Mouse (Mus musculus): ENCODE measurements at regions not wholly inside any gene's neighbourhood (a gene's known extent, or its start where the extent isn't known, plus 50 kb on each side); places are given as distances from the start of the nearest gene placed in this dataset.

DNA sequence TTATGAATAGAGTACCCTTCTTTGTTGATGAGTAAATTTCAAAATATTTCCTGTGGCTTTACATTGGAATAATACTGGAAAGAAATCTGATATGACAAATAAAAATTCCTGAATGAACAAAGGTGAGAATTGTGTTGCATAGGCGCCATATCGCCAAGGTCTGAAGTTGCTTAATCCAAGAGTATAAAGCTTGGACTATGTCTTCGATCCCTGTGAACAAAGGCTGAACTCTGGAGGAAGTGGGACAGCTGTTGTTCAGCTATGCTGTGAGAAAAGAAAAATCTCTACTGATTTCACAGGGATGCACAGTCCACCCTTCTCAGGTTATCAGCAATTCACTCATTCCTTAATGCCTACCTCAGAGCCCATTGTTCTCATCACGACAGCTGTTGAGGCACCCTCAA, 319.3 kb upstream of the Gm9747 start:
- no peak for DNase-seq (ENCODE audit: low spot score in 2 of 2)

DNA sequence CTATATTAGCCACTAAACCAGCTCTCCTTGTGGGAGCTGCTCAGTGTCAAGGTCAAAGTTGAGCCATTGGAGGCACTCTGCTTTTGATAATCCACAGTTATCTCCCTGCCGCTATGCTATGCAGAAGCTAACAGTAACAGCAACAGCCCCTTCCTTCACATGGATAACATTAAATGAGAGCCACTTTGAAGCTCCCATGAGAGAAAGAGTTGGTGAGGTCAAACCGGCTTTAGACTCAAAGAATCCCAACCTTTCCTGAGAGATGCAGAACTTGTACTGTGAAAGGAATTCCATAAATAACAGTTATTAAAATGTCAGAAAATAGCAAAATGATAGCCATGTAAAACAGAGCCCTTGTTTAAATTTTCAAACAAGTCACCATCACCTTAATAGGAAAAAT, 316.1 kb upstream of the Gm9747 start:
- no peak for DNase-seq (ENCODE audit: low spot score in 2 of 2)

DNA sequence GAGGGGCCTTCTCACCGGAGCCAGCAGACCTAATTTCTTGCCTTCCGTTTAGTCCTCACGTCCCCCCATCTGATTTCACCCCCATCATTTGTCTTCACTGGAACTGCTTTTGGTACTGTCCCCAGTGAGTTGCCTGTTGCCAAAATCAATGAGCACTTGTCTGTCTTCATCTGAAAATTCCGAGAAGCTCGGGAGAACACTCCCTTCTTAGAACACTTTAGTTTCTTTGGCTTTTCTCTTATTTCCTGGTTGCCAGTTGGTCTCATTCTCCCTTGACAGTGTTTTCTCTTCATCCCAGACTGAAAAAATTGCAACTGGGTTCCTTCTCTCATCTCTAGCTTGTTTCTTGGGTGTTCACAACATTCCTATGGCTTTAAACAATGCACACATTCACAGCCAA, 305.2 kb upstream of the Gm9747 start:
- DNase-seq (ENCODE audit: low spot score in 2 of 2) = no peak

DNA sequence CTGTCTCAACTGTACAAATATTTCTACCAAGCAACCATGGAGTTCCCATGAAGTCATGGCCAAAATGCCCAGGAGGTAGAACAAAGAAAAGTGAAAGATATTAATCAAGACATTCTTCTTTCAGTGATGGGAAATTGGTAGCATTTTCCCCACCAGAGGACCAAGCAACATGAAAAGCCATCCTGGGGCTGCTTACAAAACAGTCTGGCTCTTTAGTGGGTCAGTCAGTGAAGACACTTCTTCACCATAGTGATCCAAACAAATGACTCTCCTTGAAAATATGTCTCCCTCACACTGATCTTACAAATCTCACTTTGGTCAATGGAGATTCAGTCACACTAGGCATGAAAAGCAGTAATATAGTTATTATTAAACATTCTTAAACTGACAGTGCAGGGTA, 299.8 kb upstream of the Gm9747 start:
- DNase-seq (ENCODE audit: low spot score in 2 of 2) = no peak

DNA sequence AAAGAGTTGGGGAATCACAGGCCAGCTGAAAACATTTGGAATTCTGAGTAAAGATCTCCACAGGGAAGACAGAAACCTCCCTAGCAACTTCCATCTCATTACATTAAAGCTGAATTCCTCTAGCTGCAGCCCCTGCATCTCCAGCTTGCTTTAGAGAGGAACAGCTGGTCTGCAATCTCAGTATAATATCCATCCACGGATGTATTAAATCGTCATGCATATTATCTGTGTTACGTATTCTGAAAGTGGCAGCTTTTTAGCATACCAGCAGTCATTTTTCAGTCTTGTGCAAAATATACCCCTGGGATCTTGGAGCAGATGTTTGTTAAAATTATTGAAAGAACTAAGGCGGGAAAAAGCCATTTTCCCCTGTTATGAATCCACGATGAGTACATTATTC, 287.7 kb upstream of the Gm9747 start:
- DNase-seq (ENCODE audit: low spot score in 2 of 2) = no peak

DNA sequence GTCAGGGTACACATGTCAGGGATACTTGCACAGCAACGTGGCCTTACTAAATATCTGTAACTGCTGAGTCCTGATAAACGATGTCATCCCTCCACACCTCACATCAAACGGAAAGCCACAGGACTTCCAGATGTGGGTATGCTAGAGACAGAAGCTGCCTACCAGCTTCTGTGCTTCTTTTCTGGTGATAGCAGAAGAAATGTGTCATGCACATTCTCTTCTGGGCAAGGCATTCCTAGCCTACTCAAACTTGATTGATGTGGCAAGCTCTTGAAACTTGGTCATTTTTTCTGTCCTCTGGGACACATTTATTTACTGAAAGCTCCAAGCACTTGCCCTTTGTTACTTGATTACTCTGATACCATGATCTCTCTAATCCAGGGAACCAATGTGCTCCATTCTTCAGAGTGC, 282.8 kb upstream of the Gm9747 start:
- no peak for DNase-seq (ENCODE audit: low spot score in 2 of 2)

DNA sequence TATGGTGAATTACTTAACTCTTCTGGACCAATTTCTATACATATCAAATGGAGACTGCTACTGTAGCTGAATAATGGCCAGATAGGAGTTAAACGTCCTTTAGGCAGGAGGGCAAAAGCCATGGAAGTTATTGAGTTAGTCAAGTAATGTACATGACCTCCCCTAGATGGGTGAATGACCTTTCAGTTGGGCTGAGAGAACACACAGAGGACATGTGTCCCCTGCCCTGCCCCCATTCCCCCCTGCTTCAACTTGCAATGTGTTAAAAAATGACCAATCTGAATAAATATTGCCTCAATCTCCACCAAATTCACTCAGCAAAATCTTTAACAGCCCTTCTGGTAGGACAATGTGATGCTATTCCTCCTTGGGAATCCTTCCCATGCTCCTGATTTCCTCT, 282.1 kb upstream of the Gm9747 start:
- DNase-seq (ENCODE audit: low spot score in 2 of 2) = no peak

DNA sequence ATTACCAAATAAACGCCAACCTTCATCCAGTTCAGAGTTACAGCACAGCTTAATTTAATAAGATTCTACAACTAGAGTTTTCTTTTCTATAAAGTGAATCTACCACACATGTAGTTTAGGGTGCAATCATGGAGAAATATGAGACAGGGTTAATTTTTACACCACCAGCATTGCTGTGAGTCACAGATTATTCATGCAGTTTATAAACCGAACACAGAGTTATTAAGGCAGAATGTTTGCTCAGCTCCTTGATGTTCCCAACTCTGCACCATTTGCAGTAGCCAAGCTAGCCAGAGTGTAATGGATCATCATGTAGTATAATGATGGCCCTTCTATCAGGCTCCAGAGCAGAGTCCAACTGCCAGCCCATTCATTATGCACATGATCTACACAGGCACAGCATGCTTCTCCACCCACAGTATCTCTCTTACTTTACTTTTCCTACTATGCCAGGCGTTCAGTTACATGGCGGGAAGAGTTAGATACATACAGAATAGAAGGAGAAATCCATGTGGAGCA, 281.4 kb upstream of the Gm9747 start:
- no peak for DNase-seq (ENCODE audit: low spot score in 2 of 2)

DNA sequence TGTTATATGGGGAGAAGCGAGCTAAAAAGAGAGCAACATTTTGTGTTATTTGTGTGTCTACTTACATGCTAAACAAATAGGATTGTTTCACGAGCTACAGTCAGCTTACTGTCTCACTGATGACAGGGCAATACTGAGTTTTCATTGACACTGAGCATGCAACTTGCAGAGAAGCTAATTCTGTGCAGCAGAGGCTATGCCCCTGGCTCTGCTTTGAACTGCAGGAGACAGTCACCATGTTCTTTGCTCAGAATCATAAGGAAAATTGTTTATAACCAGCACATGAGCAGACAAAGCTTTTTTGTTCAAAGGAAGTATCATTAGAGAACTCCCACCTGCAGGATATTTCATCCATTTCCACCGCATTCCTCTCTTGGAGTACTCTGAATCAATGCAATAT, 280.8 kb upstream of the Gm9747 start:
- no peak for DNase-seq (ENCODE audit: low spot score in 2 of 2)

DNA sequence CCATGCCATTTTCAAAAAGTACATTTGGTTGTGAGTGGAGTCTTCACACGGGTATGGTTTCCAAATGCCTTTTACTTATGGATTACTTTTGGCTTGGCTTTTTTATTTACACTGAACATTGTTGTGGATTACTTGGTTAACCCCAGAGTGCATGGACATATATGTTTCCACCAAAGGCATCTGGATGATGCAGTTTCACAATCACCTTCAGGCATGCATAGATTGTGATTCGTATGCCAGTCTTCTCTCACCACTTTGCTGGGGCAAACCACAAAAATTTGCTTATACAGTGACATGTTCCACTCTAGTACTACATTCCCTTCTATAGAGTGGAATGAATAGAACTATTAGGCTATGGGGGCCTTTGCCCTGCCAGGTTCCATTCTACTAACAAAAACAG, 278.4 kb upstream of the Gm9747 start:
- DNase-seq (ENCODE audit: low spot score in 2 of 2) = no peak

DNA sequence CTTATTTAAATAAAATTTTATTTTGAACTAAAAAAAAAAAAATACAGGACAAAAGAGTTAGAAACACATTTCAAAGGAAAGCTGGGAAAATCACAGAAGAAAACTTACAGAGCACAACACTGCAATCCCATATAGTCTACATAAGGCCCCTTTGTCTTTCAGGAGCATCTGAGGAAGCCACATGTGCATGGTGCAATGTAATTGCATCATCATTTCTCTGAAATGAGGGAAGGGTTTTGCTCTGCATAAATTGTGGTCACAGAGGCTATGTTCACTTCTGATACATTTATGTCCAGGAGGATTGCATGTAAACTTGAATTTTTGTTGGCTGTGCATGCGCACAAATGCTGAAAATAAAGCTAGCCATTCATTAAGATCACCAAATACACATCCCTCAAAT, 265.9 kb upstream of the Gm9747 start:
- no peak for DNase-seq (ENCODE audit: low spot score in 2 of 2)

DNA sequence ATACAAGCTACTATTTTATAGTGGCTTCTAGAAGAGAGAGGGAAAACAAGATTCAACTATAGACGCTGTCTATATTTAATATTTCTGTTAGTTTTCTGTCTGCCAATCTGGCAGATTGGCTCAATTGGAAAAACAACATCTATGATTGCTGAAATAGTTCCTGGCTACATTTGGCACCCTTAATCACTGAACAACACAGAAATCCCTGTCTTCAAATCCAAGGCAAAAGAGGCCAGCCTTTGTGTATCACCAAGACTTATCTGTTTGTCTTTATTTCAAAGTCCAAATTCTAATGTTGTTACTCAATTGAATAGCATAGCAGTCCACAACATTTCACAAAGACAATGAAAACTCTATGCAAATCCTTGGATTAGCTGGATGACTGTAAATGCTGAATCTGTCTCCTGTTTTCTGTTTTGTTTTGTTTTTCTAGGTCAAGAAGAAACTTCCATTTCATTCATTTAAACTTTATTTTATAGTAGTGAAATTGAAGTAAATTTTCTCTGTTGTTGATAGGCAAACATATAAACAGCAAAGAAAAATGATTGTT, 265.1 kb upstream of the Gm9747 start:
- DNase-seq (ENCODE audit: low spot score in 2 of 2) = no peak

DNA sequence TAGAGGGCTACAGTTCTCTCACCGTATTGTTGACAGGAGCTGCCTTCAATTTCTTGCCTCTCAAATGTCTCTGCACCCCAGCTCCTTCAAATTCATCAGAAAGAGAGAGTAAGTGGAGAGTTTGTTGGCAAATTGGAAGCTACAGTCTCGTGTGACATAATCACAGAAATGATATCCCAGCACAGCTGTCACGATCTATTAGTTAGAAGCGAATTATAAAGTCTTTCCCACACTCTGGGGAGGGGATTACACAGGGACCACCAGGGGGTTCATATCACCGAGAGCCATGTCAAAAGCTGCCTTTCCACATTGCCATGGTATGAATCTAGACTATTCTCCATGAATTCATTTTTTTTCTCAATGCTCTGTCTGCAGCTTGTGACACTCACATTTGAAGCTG, 260.3 kb upstream of the Gm9747 start:
- no peak for DNase-seq (ENCODE audit: low spot score in 2 of 2)

DNA sequence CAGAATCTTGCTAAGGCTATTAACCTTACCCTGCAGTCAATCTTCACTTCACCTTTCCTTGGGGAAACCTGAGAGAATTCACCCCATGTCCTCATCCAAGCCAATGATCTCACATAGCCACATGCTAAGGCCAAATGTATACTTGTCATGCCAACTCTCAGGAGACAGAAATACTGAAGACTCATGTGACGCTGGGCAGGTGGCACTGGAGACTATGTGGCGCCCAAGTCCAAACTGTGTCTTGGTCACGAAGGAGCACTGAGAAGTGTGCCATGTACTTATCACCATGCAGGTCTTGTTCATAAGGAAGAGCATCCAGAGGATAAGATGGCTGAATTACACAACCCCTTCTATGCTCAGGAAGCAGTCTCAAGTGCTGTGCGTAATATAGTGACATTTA, 259.4 kb upstream of the Gm9747 start:
- DNase-seq (ENCODE audit: low spot score in 2 of 2) = no peak

DNA sequence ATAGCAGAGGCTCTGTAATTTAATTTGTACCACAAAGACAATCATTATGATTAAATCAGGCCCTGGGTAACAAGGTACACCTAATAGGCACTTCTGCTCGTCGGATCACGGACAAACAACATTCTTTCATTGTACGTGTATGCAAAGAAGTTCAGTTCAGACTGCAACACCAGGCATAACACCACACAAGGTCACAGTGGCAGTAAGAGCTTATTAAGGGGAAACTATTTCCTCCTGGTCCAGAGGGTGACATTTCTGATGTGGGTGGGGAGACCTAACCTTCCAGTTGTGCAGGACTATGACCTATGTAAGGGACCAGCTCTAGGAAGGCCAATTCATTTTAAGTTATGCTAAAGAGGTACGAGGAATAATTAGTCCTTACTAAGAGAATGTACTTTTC, 225.0 kb upstream of the Gm9747 start:
- DNase-seq (ENCODE audit: low spot score in 2 of 2) = no peak

DNA sequence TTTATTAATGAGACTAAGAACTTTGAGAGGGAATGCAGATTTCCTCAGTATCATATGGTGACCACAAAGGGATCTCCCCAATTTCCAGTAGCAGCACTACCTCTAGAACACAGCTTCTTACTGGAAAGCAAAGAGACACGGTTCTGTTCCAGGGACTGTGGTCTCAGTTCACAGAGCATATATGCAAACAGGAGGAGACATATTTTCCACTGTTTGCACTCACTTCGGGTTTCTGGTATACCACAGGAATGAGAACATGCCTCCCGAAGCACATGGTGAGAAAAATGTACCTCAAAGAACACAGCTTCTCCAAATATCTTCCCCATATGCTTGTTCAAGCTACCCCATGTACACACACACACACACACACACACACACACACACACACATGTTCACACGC, 224.1 kb upstream of the Gm9747 start:
- no peak for DNase-seq (ENCODE audit: low spot score in 2 of 2)

DNA sequence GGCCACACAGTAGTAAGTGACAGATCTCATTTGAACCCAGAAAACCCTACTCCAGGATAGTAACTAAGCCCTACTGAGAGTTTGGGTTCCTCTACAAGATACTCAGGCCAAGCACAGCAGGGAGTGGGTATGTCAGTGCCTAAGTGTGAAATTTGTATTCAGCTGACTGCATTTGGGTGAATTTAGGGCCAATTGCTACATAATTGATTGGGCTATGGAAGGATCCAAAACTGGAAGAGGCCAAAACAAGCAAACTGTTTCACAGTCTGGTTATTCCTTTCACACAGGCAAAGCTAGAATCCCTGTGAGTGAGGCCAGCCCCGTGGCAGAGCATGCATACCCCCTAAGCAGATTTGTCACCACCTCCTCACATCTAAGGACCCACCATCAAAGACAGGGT, 221.9 kb upstream of the Gm9747 start:
- DNase-seq (ENCODE audit: low spot score in 2 of 2) = no peak

DNA sequence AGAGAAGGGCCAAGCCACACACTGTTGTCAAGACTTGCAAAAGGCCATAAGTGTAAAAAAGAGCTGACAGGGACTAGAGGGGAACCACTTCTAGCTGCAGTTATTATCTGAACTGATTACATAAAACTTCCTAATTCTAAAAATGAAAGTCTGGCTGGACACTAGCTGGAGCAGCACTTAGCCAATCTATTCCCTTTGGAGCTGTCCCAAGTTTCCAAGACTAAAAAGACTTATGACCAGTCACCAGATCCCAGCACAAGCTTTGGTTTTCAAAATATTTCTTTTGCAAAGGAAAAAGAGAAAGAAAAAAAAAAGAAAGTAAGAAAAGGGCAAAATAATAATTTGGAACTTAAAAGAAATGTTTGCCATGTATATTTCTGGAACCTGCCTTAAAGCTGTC, 217.6 kb upstream of the Gm9747 start:
- no peak for DNase-seq (ENCODE audit: low spot score in 2 of 2)

DNA sequence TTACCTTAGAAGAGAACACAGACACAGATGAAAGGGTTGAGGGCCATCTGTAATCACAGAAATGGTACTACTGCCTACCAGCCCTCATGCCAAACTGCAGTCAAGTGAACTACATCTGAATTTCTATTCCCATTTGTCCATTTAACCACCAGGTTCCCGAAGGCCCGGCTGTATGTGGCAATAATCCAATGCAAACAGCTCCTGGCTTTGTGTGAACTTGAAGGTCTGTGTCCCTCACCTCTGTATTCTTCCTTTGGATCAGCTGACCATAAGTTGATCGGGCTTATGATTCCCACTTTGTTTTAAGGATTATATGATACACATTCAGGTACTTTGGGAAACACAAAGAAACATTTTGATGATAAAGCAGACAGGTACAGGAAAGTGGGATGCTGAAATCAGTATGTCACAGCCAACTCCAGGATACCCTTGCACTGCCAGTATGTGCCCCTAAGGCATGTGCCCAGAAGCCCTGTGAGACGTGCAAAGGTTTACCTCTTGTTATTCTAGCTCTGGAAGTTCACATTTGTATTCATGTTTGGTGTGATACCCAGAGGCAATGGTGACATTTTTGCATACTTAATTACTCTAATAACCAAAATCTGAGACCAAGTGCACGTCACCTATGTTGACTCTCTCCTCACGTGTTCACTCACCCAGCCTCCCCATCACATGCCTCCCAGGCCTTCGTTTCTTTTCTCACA, 214.1 kb upstream of the Gm9747 start:
- no peak for DNase-seq (ENCODE audit: low spot score in 2 of 2)

DNA sequence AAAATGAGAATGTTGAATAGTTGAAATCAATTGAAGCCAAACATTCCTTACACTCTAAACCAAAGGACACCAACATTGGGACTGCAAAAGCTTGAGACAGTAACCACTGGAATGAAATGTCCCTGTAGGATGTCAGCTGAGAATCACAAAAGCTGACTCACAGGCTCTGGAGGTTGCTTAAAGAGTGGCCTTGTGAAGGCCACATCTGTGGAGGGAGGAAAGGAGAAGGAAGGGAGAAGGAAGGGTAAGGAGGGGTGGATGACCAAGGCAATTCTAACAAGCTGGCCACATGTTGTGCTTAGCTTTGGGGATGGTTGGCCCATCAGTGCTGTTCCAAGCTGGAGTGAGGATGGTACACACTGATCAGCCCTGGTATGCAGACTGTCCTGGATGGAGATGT, 205.2 kb upstream of the Gm9747 start:
- DNase-seq (ENCODE audit: low spot score in 2 of 2) = no peak

DNA sequence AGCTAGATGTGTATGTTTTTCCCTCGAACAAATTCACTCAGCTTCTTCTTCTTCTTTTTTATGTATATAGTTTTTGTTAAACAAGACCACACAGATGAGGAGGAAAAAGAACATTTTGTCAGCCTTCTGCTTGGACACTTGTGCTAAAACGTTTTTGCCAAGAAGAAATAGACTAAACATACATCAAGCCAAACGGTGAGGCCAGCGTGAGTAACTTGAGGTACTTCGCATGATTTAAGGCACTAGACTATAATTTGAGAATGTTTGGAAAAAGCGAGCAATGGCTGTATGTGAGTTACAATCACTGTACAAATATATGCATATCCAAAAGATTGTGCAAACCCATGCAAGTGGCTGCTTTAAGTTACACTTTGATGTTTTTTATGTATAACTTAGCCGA, 201.8 kb upstream of the Gm9747 start:
- DNase-seq (ENCODE audit: low spot score in 2 of 2) = no peak

DNA sequence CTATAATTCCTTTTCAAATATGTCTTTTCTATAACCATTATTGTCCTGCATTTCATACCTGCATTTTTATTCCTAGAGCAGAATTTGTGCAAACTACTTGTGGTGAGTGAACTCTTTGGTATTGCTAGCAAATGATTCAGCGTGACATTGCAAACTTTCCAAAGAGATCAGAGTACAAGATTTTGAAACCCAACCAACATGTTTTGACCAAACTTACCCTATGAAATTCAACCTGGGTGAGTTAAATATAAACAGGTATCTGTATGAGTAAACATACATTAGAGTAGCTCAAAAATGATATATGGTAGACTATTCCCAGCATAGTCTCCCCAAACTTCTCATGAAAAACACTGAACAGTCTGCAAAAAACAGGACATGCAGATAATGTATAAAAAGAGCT, 200.5 kb upstream of the Gm9747 start:
- DNase-seq (ENCODE audit: low spot score in 2 of 2) = no peak

DNA sequence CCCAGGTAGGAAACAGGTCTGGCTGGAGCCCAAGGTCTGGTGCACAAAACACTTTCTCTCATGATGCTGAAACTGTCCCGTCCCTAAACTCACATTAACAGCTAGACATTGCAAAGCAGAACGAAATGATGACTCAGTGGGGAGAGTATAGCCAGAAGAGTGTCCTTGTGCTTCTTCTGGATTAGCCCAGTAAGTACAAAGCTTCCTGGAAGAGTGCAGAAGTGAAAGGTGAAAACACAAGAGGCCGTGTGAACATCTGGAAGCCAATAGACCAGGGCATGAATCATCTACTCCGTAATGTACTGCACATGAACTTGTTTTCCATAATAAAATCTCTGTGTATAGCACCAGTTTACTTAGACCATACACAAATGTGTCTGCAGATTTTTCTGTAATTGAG, 194.7 kb upstream of the Gm9747 start:
- no peak for DNase-seq (ENCODE audit: low spot score in 2 of 2)

DNA sequence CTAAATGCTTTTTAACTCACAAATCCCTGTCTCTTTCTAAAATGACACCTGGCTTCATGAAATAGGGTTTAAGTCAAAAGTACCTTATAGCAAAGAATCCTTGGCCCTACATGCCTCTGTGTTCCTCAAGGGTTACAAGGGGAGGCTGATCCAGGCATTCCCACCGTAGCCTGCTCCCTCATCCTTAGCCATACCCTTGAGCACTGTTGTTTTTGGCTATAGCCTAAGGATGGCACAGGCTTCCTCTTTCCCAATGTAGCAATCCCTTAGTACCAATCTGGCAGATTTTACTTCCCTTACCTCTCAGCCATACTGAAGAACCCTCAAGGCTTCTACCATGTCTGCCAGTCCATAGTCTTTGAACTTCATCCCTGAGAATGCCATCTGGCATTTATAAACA, 194.2 kb upstream of the Gm9747 start:
- no peak for DNase-seq (ENCODE audit: low spot score in 2 of 2)

All from urinary bladder, postnatal 36 days (tissue).